Mouse (Mus musculus) G1E (cell line): ENCODE results near the gene Jmjd1c. TPM values are rescaled to one million over a fixed set of nuclear protein-coding genes. Genes with fewer than 3 reads are reported as not detected.

Experiments
- ATAC-seq: 2 replicates; pipeline ENCODE4 v1.8.0; 2016; ENCODE audit warnings: mild to moderate bottlenecking; ENCODE audit not compliant: insufficient number of reproducible peaks, poor library complexity, low FRiP score, severe bottlenecking; ENCODE audit errors: extremely low read depth
- DNase-seq: peaks from one replicate; pipeline ENCODE4 v3.0.0; 2012; ENCODE audit warnings: low spot score
- H3K27me3 ChIP-seq: 2 replicates; pipeline ENCODE4 v1.6.1; 2012; ENCODE audit warnings: mild to moderate bottlenecking, low read length, inconsistent platforms; ENCODE audit not compliant: insufficient read depth
- H3K36me3 ChIP-seq: replicated peaks from 2 replicates; pipeline ENCODE3; 2012; ENCODE audit warnings: mild to moderate bottlenecking, inconsistent platforms
- H3K4me1 ChIP-seq: 2 replicates; pipeline ENCODE4 v1.6.1; 2012; ENCODE audit warnings: low read depth, low read length, inconsistent platforms, mixed read lengths; ENCODE audit not compliant: insufficient read depth
- H3K4me3 ChIP-seq: 2 replicates; pipeline ENCODE4 v1.5.1; 2012; ENCODE audit warnings: low read depth, mild to moderate bottlenecking, inconsistent platforms, low read length, moderate library complexity, mixed read lengths
- H3K9me3 ChIP-seq: replicated peaks from 2 replicates; pipeline ENCODE4 v1.6.1; 2012; ENCODE audit warnings: inconsistent platforms
- CTCF ChIP-seq: IDR thresholded peaks from 2 replicates; pipeline ENCODE4 v1.5.1; 2012; ENCODE audit warnings: low read depth, low read length, inconsistent platforms, mixed read lengths
- GATA1 ChIP-seq: IDR thresholded peaks from 2 replicates; pipeline ENCODE4 v1.6.1; 2012; ENCODE audit warnings: borderline replicate concordance, low read length, inconsistent platforms, mixed read lengths
- GATA2 ChIP-seq: IDR thresholded peaks from 2 replicates; pipeline ENCODE4 v1.6.1; 2012; ENCODE audit warnings: low read depth, low read length, inconsistent platforms, borderline replicate concordance
- POLR2AphosphoS5 ChIP-seq: IDR thresholded peaks from 2 replicates; pipeline ENCODE4 v1.6.1; 2012; ENCODE audit warnings: low read depth, low read length, inconsistent platforms; ENCODE audit not compliant: insufficient replicate concordance
- TAL1 ChIP-seq: conservative IDR thresholded peaks from 2 replicates; pipeline ENCODE4 v1.6.1; 2012; ENCODE audit warnings: low read depth, low read length, inconsistent platforms, mixed read lengths
- polyA plus RNA-seq: library from polyadenylated mRNA; stranded (reverse); fragments of >175 nt; gene quantifications from 2 replicates; pipeline ENCODE4 v1.2.3, GENCODE M21; 2012
- total RNA-seq, 2 experiments: library from RNA; stranded (forward) in 1 of 2; stranded (reverse) in 1 of 2; fragments of 200-1000 nt in 1 of 2; fragments of >200 nt in 1 of 2; fragmentation: Nextera tagmentation in 1 of 2; gene quantifications; 2 replicates each; pipeline ENCODE4 v1.2.3; 2014 to 2017

Gene Jmjd1c
- total and polyA plus RNA-seq, 3 experiments, result 9.1 to 184 (median 102) TPM

GRCm38 (mm10) chr10:67176031-67176430 lies 80.1 kb downstream of the Jmjd1c start:
- H3K4me1 ChIP-seq, result peaks cover 36% of the 10 kb centered on the region
- H3K27me3 ChIP-seq, result no peaks in the 10 kb centered on the region
- ATAC-seq (no peak), DNase-seq (no peak)
- H3K9me3 ChIP-seq, result no peaks in the 10 kb centered on the region
- H3K36me3 ChIP-seq, result peaks cover 8% of the 10 kb centered on the region
- no peak overlapping the region for H3K4me3 ChIP-seq
- TF ChIP-seq POLR2AphosphoS5 (no peak), GATA1 (no peak), TAL1 (no peak), CTCF (no peak), GATA2 (no peak)

GRCm38 (mm10) chr10:67176932-67177331 lies 81.0 kb downstream of the Jmjd1c start:
- Histone ChIP-seq H3K4me1 (peaks cover 42% of the 10 kb centered on the region), H3K4me3 (no peak overlapping the region), H3K36me3 (peaks cover 7% of the 10 kb centered on the region), H3K27me3 (no peaks in the 10 kb centered on the region), H3K9me3 (no peaks in the 10 kb centered on the region)
- DNase-seq (no peak), ATAC-seq (peak; percentile 40; the same call in 1 of the 2 replicates)
- TF ChIP-seq POLR2AphosphoS5 (no peak), GATA2 (no peak), CTCF (no peak), TAL1 (no peak), GATA1 (no peak)

GRCm38 (mm10) chr10:67177410-67177809 lies 81.5 kb downstream of the Jmjd1c start:
- DNase-seq (no peak), ATAC-seq (peak; percentile 58)
- Histone ChIP-seq H3K4me1 (peaks cover 44% of the 10 kb centered on the region), H3K4me3 (peak overlapping the region; percentile 42; the same call in 1 of the 2 replicates), H3K27me3 (no peaks in the 10 kb centered on the region), H3K36me3 (peaks cover 7% of the 10 kb centered on the region), H3K9me3 (no peaks in the 10 kb centered on the region)
- no peak for TF ChIP-seq POLR2AphosphoS5
- TF ChIP-seq CTCF, result no peak
- no peak for TF ChIP-seq GATA1
- TF ChIP-seq GATA2, result no peak
- no peak for TF ChIP-seq TAL1

DNA sequence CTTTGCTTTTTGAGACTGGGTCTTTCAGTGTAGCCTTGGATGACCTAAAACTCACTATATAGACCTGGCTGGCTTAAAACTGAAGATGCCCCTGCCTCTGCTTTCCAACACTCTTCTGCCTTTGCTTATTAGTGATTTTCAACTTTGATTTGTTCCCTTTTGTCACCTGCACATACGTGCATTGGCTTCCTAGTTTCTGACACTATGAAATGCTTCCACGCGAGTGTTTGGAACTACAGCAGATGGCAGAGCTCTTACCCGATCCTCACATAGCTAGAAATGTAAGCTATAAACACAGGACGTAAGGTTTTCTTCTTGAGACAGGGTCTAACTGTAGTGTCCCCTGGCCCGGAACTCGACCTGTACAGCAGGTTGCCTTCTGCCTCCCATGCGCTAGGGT lies 84.1 kb downstream of the Jmjd1c start:
- TF ChIP-seq TAL1 (no peak), GATA2 (no peak), CTCF (no peak), GATA1 (no peak), POLR2AphosphoS5 (no peak)
- Histone ChIP-seq H3K27me3 (no peaks in the 10 kb centered on the region), H3K9me3 (no peaks in the 10 kb centered on the region), H3K4me1 (peaks cover 60% of the 10 kb centered on the region), H3K4me3 (no peak overlapping the region), H3K36me3 (peaks cover 4% of the 10 kb centered on the region)
- no peak for ATAC-seq
- no peak for DNase-seq

GRCm38 (mm10) chr10:67180799-67181198 lies 84.9 kb downstream of the Jmjd1c start:
- Histone ChIP-seq H3K4me1 (peaks cover 57% of the 10 kb centered on the region), H3K4me3 (no peak overlapping the region)
- no peak for ATAC-seq

DNA sequence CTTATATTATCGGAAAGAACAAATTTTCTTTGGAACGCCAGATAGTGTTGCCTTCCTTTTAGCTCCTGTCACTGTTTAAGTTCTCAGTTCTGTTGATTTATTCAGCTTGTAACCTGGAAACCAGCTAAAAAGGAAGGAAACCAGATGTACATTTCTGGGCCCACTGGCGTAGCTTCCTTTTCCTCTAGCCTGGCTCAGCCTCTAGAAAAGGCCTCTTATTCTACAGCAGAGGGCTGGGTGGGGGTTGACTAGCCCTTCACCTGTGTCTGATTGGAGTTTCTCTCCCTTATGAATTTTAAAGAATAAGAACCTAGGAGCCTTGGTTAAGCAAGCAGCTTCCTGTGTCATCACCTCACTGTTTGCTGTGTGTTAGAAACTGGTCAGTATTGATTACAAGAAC lies 86.7 kb downstream of the Jmjd1c start:
- Histone ChIP-seq H3K27me3 (no peaks in the 10 kb centered on the region), H3K36me3 (peaks cover 4% of the 10 kb centered on the region), H3K9me3 (no peaks in the 10 kb centered on the region), H3K4me3 (no peak overlapping the region; the same call in 1 of the 2 replicates), H3K4me1 (peaks cover 45% of the 10 kb centered on the region)
- DNase-seq (no peak), ATAC-seq (no peak)
- no peak for TF ChIP-seq CTCF
- no peak for TF ChIP-seq TAL1
- TF ChIP-seq GATA1, result no peak
- TF ChIP-seq POLR2AphosphoS5, result no peak
- no peak for TF ChIP-seq GATA2

More at GRCm38 (mm10) chr10:67180799-67181198, 84.9 kb downstream of the Jmjd1c start:
- Histone ChIP-seq H3K27me3 (no peaks in the 10 kb centered on the region), H3K36me3 (peaks cover 4% of the 10 kb centered on the region), H3K9me3 (no peaks in the 10 kb centered on the region)
- no peak for TF ChIP-seq POLR2AphosphoS5
- no peak for TF ChIP-seq CTCF
- TF ChIP-seq GATA2, result no peak
- no peak for TF ChIP-seq TAL1
- TF ChIP-seq GATA1, result no peak
- DNase-seq, result no peak

- peaks cover 4% of the 10 kb centered on the region for H3K36me3 ChIP-seq
- peak; percentile 65 for ATAC-seq
- no peak for TF ChIP-seq GATA1
- peak; percentile 79 for TF ChIP-seq TAL1
- TF ChIP-seq GATA2, result no peak
- no peaks in the 10 kb centered on the region for H3K9me3 ChIP-seq
- no peak overlapping the region; the same call in 1 of the 2 replicates for H3K4me3 ChIP-seq
- no peak for DNase-seq
- no peaks in the 10 kb centered on the region for H3K27me3 ChIP-seq
- peaks cover 40% of the 10 kb centered on the region for H3K4me1 ChIP-seq
Observed at GRCm38 (mm10) chr10:67183086-67183485, 87.2 kb downstream of the Jmjd1c start.
